Mouse (Mus musculus) ovary, adult 10 weeks (tissue): ENCODE results near the gene C2cd4a. TPM values are rescaled to one million over a fixed set of nuclear protein-coding genes. Genes with fewer than 3 reads are reported as not detected.

Experiments
- polyA plus RNA-seq: library from polyadenylated mRNA; stranded (reverse); fragments of 350-450 nt; fragmentation: Illumina TruSeq; extraction: RNeasy Lipid Tissue Mini Kit (QIAGEN cat#74804); gene quantifications from one replicate; pipeline ENCODE4 v1.2.3, GENCODE M21; 2014

The C2cd4a gene
- polyA plus RNA-seq, result not detected

DNA sequence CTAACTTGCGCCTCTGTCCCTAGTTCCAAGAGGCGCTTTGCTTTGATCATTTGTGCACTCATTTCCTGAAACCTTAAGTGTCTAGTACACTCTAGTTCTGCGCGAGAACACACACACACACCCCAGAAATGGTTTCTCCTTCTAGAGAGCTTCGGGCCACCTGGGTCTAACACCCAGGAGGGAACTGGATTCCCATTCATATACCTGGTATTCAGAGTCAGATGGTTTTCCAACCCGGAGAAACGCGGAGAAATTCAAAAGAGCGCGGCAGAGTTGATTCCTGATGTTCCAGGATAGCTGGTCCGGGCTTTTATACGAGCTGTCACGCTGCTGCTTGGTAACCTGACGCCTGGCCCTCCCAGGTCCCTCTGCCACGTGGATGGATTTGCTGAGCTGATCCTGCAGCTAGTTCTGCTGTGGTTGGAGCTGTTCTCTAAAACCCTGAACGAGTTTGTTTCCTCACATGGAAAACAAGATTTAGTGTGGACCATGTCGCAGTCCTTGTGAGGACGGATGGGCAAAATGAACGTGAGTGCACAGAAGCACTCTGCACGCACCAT, at the start of gene C2cd4a:
Gene C2cd4a, minus strand, starts transcription at position 285 of the 560 bp plus-strand sequence.

DNA sequence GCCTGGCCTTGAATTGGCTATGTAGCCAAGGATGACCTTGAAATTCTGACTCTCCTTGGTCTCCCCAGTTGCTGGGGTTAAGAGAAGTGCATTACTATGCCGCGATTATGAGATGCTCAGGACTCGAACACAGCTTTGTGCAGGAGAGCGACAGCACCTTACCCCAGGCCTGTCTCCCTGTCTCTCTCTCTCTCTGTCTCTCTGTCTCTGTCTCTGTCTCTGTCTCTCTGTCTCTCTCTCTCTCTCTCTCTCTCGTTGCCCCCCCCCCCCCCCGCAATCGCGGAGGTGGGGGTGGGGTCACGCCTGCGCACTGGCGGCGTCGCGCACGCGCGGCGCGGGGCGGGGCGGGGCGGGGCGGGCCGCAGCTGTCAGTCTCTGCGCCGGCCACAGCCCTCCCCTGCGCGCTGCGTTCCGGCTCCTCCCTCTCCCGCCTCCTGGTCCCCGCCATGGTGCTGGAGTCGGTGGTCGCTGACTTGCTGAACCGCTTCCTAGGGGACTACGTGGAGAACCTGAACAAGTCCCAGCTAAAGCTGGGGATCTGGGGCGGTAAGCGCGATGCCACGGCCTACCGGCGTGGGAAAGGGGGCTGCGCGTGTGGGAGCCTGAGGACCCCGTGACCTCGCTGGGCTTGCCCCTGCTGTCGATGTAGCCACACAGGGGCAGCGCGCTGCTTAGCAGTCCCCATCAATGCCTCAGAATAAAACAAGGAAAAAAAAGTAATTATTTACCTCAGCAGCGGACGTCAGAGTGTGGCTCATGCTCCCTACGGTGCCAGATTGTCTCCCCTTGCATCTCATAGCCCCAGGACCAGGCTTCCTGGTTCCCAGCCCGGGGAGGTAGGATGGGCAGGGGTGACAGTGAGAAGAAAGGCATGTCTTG, 8.1 kb upstream of the C2cd4a start, which contains the start of gene Vps13c:
Gene Vps13c, plus strand, starts transcription at position 416 of the 879 bp plus-strand sequence.

Other genes starting within 250 kb of the C2cd4a start
- gene C2cd4b, start 72.9 kb downstream of the C2cd4a start, polyA plus RNA-seq, result not detected
- gene Vps13c, start 8.1 kb upstream of the C2cd4a start, polyA plus RNA-seq, result 37.1 TPM